In the genomic region with DNA sequence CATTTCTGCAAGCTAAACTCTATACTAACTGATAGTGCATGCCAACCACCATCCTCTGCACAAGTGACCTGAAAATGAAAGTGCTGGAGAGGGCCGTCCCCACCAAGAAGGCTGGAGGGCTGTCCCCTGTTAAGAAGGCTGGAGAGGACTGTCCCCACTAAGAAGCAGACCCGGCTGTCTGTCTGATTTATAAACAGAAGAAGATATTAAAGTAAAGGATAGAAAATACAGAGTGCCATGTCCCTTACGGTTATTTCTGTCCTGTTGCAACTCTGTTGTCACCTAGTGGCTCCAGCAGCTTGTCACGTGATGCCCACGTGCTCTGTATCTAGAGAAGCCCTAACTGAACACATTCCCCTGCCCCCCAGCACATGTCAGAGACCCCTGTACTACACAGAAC, we compare ENCODE assay signal across 25 mouse cellular contexts. TPM values are rescaled to one million over a fixed set of nuclear protein-coding genes. Genes with fewer than 3 reads are reported as not detected.
DNase-seq lines count a peak whose midpoint lies in the region; ATAC-seq and TF ChIP-seq lines count a peak whose summit lies in the region.
"Had no signal": no experiment of that assay in that cellular context is flagged by ENCODE, and none has a peak within 500 bp of the region (broad histone marks: within the 10 kb centered on the region; RNA-seq: fewer than 3 reads in every experiment).

No protein-coding gene starts in this region.

- peak overlapping the region; percentile 44 for H3K4me2 ChIP-seq in heart, embryonic 14.5 days (ENCODE audit: low read length)
- H3K4me2 ChIP-seq: embryonic facial prominence, embryonic 15.5 days; limb, embryonic 13.5 days; lung, embryonic 15.5 days; midbrain, embryonic 15.5 days; neural tube, embryonic 13.5 days had no signal

- no peaks in the 10 kb centered on the region for H3K9me3 ChIP-seq in heart, embryonic 14.5 days (ENCODE audit: control insufficient read depth, low read length)
- no peaks in the 10 kb centered on the region for H3K9me3 ChIP-seq in G1E (replicated peaks)
- H3K9me3 ChIP-seq: embryonic facial prominence, embryonic 15.5 days; limb, embryonic 13.5 days; lung, embryonic 15.5 days; midbrain, embryonic 15.5 days; neural tube, embryonic 13.5 days had no signal

- WGBS in heart, embryonic 14.5 days, result 50% methylated on average over 5 of the region's 5 CpGs

- H3K27ac ChIP-seq in heart, embryonic 14.5 days (replicated peaks in 1 of 2; ENCODE audit: control insufficient read depth in 1 of 2, insufficient read depth in 1 of 2, low read depth in 2 of 2, low read length in 2 of 2), result no peak overlapping the region
- H3K27ac ChIP-seq: embryonic facial prominence, embryonic 15.5 days; limb, embryonic 13.5 days; liver, embryonic 14.5 days; lung, embryonic 15.5 days; midbrain, embryonic 15.5 days; neural tube, embryonic 13.5 days had no signal

- no peaks in the 10 kb centered on the region for H3K27me3 ChIP-seq in heart, embryonic 14.5 days (ENCODE audit: control insufficient read depth, insufficient read depth, low read length)
- no peaks in the 10 kb centered on the region for H3K27me3 ChIP-seq in G1E (ENCODE audit: insufficient read depth, low read length)
- H3K27me3 ChIP-seq: embryonic facial prominence, embryonic 15.5 days; limb, embryonic 13.5 days; lung, embryonic 15.5 days; midbrain, embryonic 15.5 days; neural tube, embryonic 13.5 days had no signal

- no peak for DNase-seq in heart, adult 18-20 months
- DNase-seq in B cell, adult 2 months, result peak; percentile 29
- no peak for DNase-seq in G1E (ENCODE audit: low spot score)
- no peak for DNase-seq in left cerebral cortex, adult 8-10 months (ENCODE audit: low spot score in 2 of 2)
- no peak for DNase-seq in kidney, postnatal 14 days
- DNase-seq: cerebellum, adult 11 months; cerebellum, adult 9-11 months; forebrain, postnatal 0 days; kidney, adult 9 months; kidney, postnatal 25 days; lung, postnatal 36 days; retina, postnatal 1 day; right cerebral cortex, postnatal 25 days; spleen, adult 18-20 months had no signal

- no peaks in the 10 kb centered on the region for H3K36me3 ChIP-seq in heart, embryonic 14.5 days (ENCODE audit: control insufficient read depth, insufficient read depth, low read length)
- H3K36me3 ChIP-seq in G1E (replicated peaks), result peaks cover 69% of the 10 kb centered on the region
- H3K36me3 ChIP-seq: embryonic facial prominence, embryonic 15.5 days; limb, embryonic 13.5 days; lung, embryonic 15.5 days; midbrain, embryonic 15.5 days; neural tube, embryonic 13.5 days had no signal

- peaks cover 3 to 8% of the 10 kb centered on the region in 2 experiments; a peak in 3 of 4 replicates for H3K4me1 ChIP-seq in heart, embryonic 14.5 days (ENCODE audit: control insufficient read depth in 2 of 2, insufficient read depth in 2 of 2, low read length in 2 of 2)
- H3K4me1 ChIP-seq in G1E (ENCODE audit: insufficient read depth, low read depth, low read length), result peaks cover 72% of the 10 kb centered on the region
- H3K4me1 ChIP-seq: embryonic facial prominence, embryonic 15.5 days had no signal

- H3K9ac ChIP-seq in heart, embryonic 14.5 days (ENCODE audit: low read length), result no peak overlapping the region
- H3K9ac ChIP-seq: embryonic facial prominence, embryonic 15.5 days; forebrain, postnatal 0 days; limb, embryonic 13.5 days; liver, embryonic 14.5 days; lung, embryonic 15.5 days; midbrain, embryonic 15.5 days; neural tube, embryonic 13.5 days had no signal

- no peak for ATAC-seq in heart, embryonic 14.5 days (ENCODE audit: insufficient number of reproducible peaks, insufficient read depth, low FRiP score, low read depth)
- peak; percentile 31; the same call in 1 of the 2 replicates for ATAC-seq in G1E (ENCODE audit: extremely low read depth, insufficient number of reproducible peaks, low FRiP score, poor library complexity, severe bottlenecking)
- peak; percentile 35; the same call in 1 of the 2 replicates for ATAC-seq in megakaryocyte-erythroid progenitor cell, adult 5-6 weeks (replicated peaks; ENCODE audit: low FRiP score, low TSS enrichment, poor library complexity, severe bottlenecking)
- ATAC-seq: forebrain, postnatal 0 days; hindbrain, embryonic 16.5 days; intestine, embryonic 16.5 days; midbrain, embryonic 15.5 days had no signal

- TF ChIP-seq CTCF in G1E (IDR thresholded peaks at IDR 0.05; ENCODE audit: low read depth, low read length), result no peak

- H3K4me3 ChIP-seq in heart, embryonic 14.5 days (ENCODE audit: control insufficient read depth in 1 of 2, insufficient read depth in 1 of 2, low read depth in 1 of 2, low read length in 2 of 2), result 0 out of 4 replicates have a peak overlapping the region, but pooled peaks of 1 of the 2 experiments have one; percentile 6
- peak overlapping the region; percentile 27; the same call in 1 of the 2 replicates for H3K4me3 ChIP-seq in G1E (ENCODE audit: low read depth, low read length)
- H3K4me3 ChIP-seq: embryonic facial prominence, embryonic 15.5 days; limb, embryonic 13.5 days; lung, embryonic 15.5 days; midbrain, embryonic 15.5 days; myocyte; neural tube, embryonic 13.5 days had no signal

RNA-seq across cellular contexts. Expression of a gene that starts 9.4 kb away (rescaled TPM):
- 39.6 and 40.4 TPM in 2 replicates for polyA plus RNA-seq in heart, embryonic 14.5 days (2014; fragmentation: Nextera tagmentation; extraction: Ambion mirVana)
- 10 to 100 TPM; 21.8 to 22.1 TPM for total RNA-seq in heart, adult 18-20 months (2021)
- total RNA-seq in G1E (2014; fragmentation: Nextera tagmentation) (14.9 and 17.2 TPM in 2 replicates), G1E (2017) (31.4 and 37.9 TPM in 2 replicates)
- polyA plus RNA-seq in G1E (2012), result 3.8 and 5.6 TPM in 2 replicates
- total RNA-seq in megakaryocyte-erythroid progenitor cell, adult 5-6 weeks (2014; fragmentation: Nextera tagmentation), result 36.2 and 57.0 TPM in 2 replicates
- 42.8 and 43.3 TPM in 2 replicates for total RNA-seq in megakaryocyte-erythroid progenitor cell, adult 5-6 weeks (2017)
- 10 to 100 TPM; 78.5 to 85.2 (median 82.0) TPM for total RNA-seq in left cerebral cortex, adult 8-10 months (2022)

RNA-seq across cellular contexts. Expression of a gene that starts 9.5 kb away (rescaled TPM):
- 17.4 and 19.2 TPM in 2 replicates for polyA plus RNA-seq in heart, embryonic 14.5 days (2014; fragmentation: Nextera tagmentation; extraction: Ambion mirVana)
- 10 to 100 TPM; 12.5 to 16.2 TPM for total RNA-seq in heart, adult 18-20 months (2021)
- total RNA-seq in G1E (2014; fragmentation: Nextera tagmentation) (80.8 and 89.0 TPM in 2 replicates), G1E (2017) (16.1 and 21.1 TPM in 2 replicates)
- polyA plus RNA-seq in G1E (2012), result 106 and 133 TPM in 2 replicates
- total RNA-seq in megakaryocyte-erythroid progenitor cell, adult 5-6 weeks (2014; fragmentation: Nextera tagmentation), result 17.8 and 30.5 TPM in 2 replicates
- total RNA-seq in megakaryocyte-erythroid progenitor cell, adult 5-6 weeks (2017), result 12.6 and 16.5 TPM in 2 replicates
- 10 to 100 TPM; 13.8 to 23.7 (median 20.0) TPM for total RNA-seq in left cerebral cortex, adult 8-10 months (2022)

Comparison
In these comparisons a context has a peak if more than half of its experiments do, and no peak if none do; other contexts are left out.
1. DNase-seq: peak in B cell, adult 2 months (2 of 2); none in heart, adult 18-20 months (0 of 2), G1E (single experiment), left cerebral cortex, adult 8-10 months (0 of 2) and kidney, postnatal 14 days (single experiment).